Mouse (Mus musculus) G1E (cell line): ENCODE data around the gene Prorsd1.

Experiments used
- CTCF ChIP-seq: IDR thresholded peaks from 2 replicates; pipeline ENCODE4 v1.5.1; 2012; ENCODE audit warnings: low read depth, low read length, inconsistent platforms, mixed read lengths
- GATA1 ChIP-seq: IDR thresholded peaks from 2 replicates; pipeline ENCODE4 v1.6.1; 2012; ENCODE audit warnings: borderline replicate concordance, low read length, inconsistent platforms, mixed read lengths
- GATA2 ChIP-seq: IDR thresholded peaks from 2 replicates; pipeline ENCODE4 v1.6.1; 2012; ENCODE audit warnings: low read depth, low read length, inconsistent platforms, borderline replicate concordance
- POLR2AphosphoS5 ChIP-seq: IDR thresholded peaks from 2 replicates; pipeline ENCODE4 v1.6.1; 2012; ENCODE audit warnings: low read depth, low read length, inconsistent platforms; ENCODE audit not compliant: insufficient replicate concordance
- TAL1 ChIP-seq: conservative IDR thresholded peaks from 2 replicates; pipeline ENCODE4 v1.6.1; 2012; ENCODE audit warnings: low read depth, low read length, inconsistent platforms, mixed read lengths

DNA sequence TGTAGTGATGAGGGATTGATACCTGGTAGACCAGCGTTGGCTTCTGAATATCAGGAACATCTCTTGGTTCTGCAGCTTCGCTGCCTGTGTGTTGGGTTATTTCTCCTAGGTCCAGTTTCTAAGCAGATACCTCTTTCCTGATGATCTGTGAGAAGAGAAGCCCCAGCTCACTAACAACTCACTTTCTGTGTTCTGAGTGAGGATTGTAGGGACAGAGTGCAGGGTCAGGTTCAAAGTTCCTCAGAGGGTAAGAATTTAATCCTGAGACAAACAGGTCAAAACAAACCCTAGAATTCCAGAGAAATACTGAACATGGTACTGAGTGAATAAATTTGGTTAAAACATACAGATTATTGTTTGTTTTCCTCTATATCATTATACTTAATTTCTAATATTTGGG lies 48.6 kb upstream of the Prorsd1 start:
- TF ChIP-seq CTCF: no peak
- TF ChIP-seq GATA1: no peak
- TF ChIP-seq TAL1: no peak
- no peak for TF ChIP-seq POLR2AphosphoS5
- TF ChIP-seq GATA2: no peak
